Mouse (Mus musculus): Measurements from ENCODE around the gene Sim1.

Gene Sim1

GRCm38 (mm10) chr10:50894170-50894991, at the start of gene Sim1:
Gene Sim1 (plus strand): TSS chr10:50894754.
- no peak for DNase-seq

GRCm38 (mm10) chr10:50868202-50868601, 26.4 kb upstream of the Sim1 start:
- no peak for DNase-seq

GRCm38 (mm10) chr10:50876952-50877351, 17.6 kb upstream of the Sim1 start:
- no peak for DNase-seq

- no peak for DNase-seq
Observed at GRCm38 (mm10) chr10:50881476-50882069, 13.0 kb upstream of the Sim1 start.

GRCm38 (mm10) chr10:50882366-50882765, 12.2 kb upstream of the Sim1 start:
- no peak for DNase-seq

- no peak for DNase-seq
Observed at GRCm38 (mm10) chr10:50886305-50886704, 8.2 kb upstream of the Sim1 start.

GRCm38 (mm10) chr10:50890621-50891020, 3.9 kb upstream of the Sim1 start:
- DNase-seq = no peak

- no peak for DNase-seq
Observed at GRCm38 (mm10) chr10:50891876-50892711, 2.5 kb upstream of the Sim1 start.

GRCm38 (mm10) chr10:50892751-50893320, 1.7 kb upstream of the Sim1 start:
- DNase-seq = no peak

GRCm38 (mm10) chr10:50893546-50893945, 1.0 kb upstream of the Sim1 start:
- no peak for DNase-seq

- no peak for DNase-seq
Observed at GRCm38 (mm10) chr10:50895091-50895790, 687 bp downstream of the Sim1 start.

GRCm38 (mm10) chr10:50895881-50896766, 1.6 kb downstream of the Sim1 start:
- no peak for DNase-seq

GRCm38 (mm10) chr10:50896767-50897390, 2.3 kb downstream of the Sim1 start:
- no peak for DNase-seq

- no peak for DNase-seq
Observed at GRCm38 (mm10) chr10:50897530-50898471, 3.2 kb downstream of the Sim1 start.

- no peak for DNase-seq
Observed at GRCm38 (mm10) chr10:50898621-50899020, 4.1 kb downstream of the Sim1 start.

GRCm38 (mm10) chr10:50899846-50900745, 5.5 kb downstream of the Sim1 start:
- DNase-seq = no peak

GRCm38 (mm10) chr10:50900746-50901600, 6.4 kb downstream of the Sim1 start:
- DNase-seq = no peak

All from cerebellum, adult 11 months (tissue).